Mouse (Mus musculus) layer of hippocampus, postnatal 36 days (tissue): ENCODE results near the gene Akap6. TPM values are rescaled to one million over a fixed set of nuclear protein-coding genes. Genes with fewer than 3 reads are reported as not detected.

Experiments used
- DNase-seq, 2 experiments: peaks; one replicate each; pipeline ENCODE4 v3.0.0; 2022
- total RNA-seq, 2 experiments: library from RNA; stranded (reverse); gene quantifications; 2 replicates each; pipeline ENCODE4 v1.2.3; 2021

Gene Akap6
- total RNA-seq, 2 experiments from 2014 or later, result 127 to 132 TPM

- DNase-seq, result no peak
These were observed 149.3 kb downstream of the Akap6 start for GRCm38 (mm10) chr12:52848519-52848855.

GRCm38 (mm10) chr12:52849297-52849696, 150.1 kb downstream of the Akap6 start:
- no peak for DNase-seq

- DNase-seq, result no peak
These were observed 151.3 kb downstream of the Akap6 start for GRCm38 (mm10) chr12:52850332-52851036.

GRCm38 (mm10) chr12:52851221-52851620, 152.0 kb downstream of the Akap6 start:
- DNase-seq, result no peak

- DNase-seq, result no peak
These were observed 155.1 kb downstream of the Akap6 start for GRCm38 (mm10) chr12:52854236-52854679.

- DNase-seq, result no peak
These were observed 156.9 kb downstream of the Akap6 start for GRCm38 (mm10) chr12:52856104-52856503.

- DNase-seq, result no peak
These were observed 158.1 kb downstream of the Akap6 start for GRCm38 (mm10) chr12:52857306-52857705.

- DNase-seq, result no peak
These were observed 162.7 kb downstream of the Akap6 start for GRCm38 (mm10) chr12:52861922-52862321.

GRCm38 (mm10) chr12:52868000-52868624, 168.9 kb downstream of the Akap6 start:
- DNase-seq, result no peak

GRCm38 (mm10) chr12:52871604-52872003, 172.4 kb downstream of the Akap6 start:
- DNase-seq, result no peak

- DNase-seq, result no peak
These were observed 175.2 kb downstream of the Akap6 start for GRCm38 (mm10) chr12:52874332-52874923.

- no peak for DNase-seq
These were observed 176.9 kb downstream of the Akap6 start for GRCm38 (mm10) chr12:52876065-52876464.

- no peak for DNase-seq
These were observed 178.0 kb downstream of the Akap6 start for GRCm38 (mm10) chr12:52876978-52877769.

- DNase-seq, result no peak
These were observed 180.1 kb downstream of the Akap6 start for GRCm38 (mm10) chr12:52879324-52879723.

GRCm38 (mm10) chr12:52892519-52892918, 193.3 kb downstream of the Akap6 start:
- DNase-seq, result no peak

- no peak for DNase-seq
These were observed 194.6 kb downstream of the Akap6 start for GRCm38 (mm10) chr12:52893656-52894405.

GRCm38 (mm10) chr12:52895672-52896460, 196.7 kb downstream of the Akap6 start:
- DNase-seq, result peak; percentile 35 to 60

GRCm38 (mm10) chr12:52896785-52897184, 197.6 kb downstream of the Akap6 start:
- DNase-seq, result no peak

- no peak for DNase-seq
These were observed 198.9 kb downstream of the Akap6 start for GRCm38 (mm10) chr12:52898130-52898529.

GRCm38 (mm10) chr12:52904046-52904445, 204.9 kb downstream of the Akap6 start:
- DNase-seq, result no peak

GRCm38 (mm10) chr12:52908448-52909066, 209.4 kb downstream of the Akap6 start:
- DNase-seq, result no peak
